Comparison of ENCODE assay signal across 8 mouse cellular contexts in the genomic region with DNA sequence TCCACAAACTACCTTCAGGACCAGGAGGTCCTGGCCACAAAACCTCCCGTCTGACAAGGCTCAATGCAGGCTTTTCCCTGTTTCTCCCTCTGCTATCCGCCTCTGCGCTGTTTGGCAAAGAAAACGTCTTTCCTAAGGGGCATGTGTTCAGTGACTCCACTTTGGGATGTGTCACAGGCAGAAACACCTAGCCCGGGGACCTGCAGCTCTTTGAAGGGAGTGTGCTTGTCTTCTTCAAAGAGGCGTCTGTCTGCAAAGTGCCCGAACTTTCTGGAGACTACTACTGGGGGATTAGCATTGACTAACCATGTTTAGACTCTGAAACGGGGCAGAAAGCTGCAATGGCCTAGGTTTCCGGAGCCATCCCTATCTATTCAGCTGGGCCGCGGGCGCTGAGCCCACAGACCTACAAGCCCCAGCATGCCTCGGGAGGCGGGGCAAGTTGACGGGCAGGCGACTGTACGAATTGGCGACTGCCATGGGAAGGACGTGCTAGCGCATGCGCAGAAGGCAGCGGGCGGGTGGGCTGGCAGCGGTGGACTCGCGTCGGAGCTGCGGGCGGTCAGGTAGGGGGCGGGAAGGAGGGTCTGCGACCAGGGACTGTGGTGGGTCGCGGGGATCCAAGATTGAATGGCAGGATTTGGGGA. TPM values are rescaled to one million over a fixed set of nuclear protein-coding genes. Genes with fewer than 3 reads are reported as not detected.
DNase-seq lines count a peak whose midpoint lies in the region; ATAC-seq and TF ChIP-seq lines count a peak whose summit lies in the region.

A gene (plus strand): TSS at position 483 of the 647 bp plus-strand sequence.

- peaks cover 44% of the 10 kb centered on the region for H3K79me2 ChIP-seq in CH12.LX (replicated peaks; ENCODE audit: control insufficient read depth, extremely low read depth, insufficient read depth, poor library complexity, severe bottlenecking)

- H3K27ac ChIP-seq in CH12.LX (ENCODE audit: insufficient read depth, low read depth): peak within 1 kb of the TSS; percentile 38; the same call in 1 of the 2 replicates
- peak within 1 kb of the TSS; percentile 51 for H3K27ac ChIP-seq in forebrain, embryonic 13.5 days
- H3K27ac ChIP-seq in liver, postnatal 0 days (ENCODE audit: low read depth): peak within 1 kb of the TSS; percentile 16; the same call in 1 of the 2 replicates
- H3K27ac ChIP-seq in neural tube, embryonic 14.5 days (ENCODE audit: low read depth, low read length): peak within 1 kb of the TSS; percentile 88

- peak within 1 kb of the TSS; percentile 86 for H3K9ac ChIP-seq in CH12.LX (ENCODE audit: insufficient read depth, low read depth)
- peak within 1 kb of the TSS; percentile 82 for H3K9ac ChIP-seq in forebrain, embryonic 13.5 days
- peak within 1 kb of the TSS; percentile 72 for H3K9ac ChIP-seq in liver, postnatal 0 days (replicated peaks)
- peak within 1 kb of the TSS; percentile 81 for H3K9ac ChIP-seq in neural tube, embryonic 14.5 days (replicated peaks; ENCODE audit: low read depth, low read length)

- TF ChIP-seq POLR2A in CH12.LX (IDR thresholded peaks at IDR 0.05; ENCODE audit: low read depth, low read length): peak; percentile 84

- no peaks in the 10 kb centered on the region for H3K27me3 ChIP-seq in CH12.LX (replicated peaks)
- H3K27me3 ChIP-seq in forebrain, embryonic 13.5 days: no peaks in the 10 kb centered on the region
- no peaks in the 10 kb centered on the region for H3K27me3 ChIP-seq in liver, postnatal 0 days (ENCODE audit: insufficient read depth, low read length)
- no peaks in the 10 kb centered on the region for H3K27me3 ChIP-seq in neural tube, embryonic 14.5 days (ENCODE audit: control insufficient read depth, insufficient read depth, low read length)

- TF ChIP-seq RAD21 in CH12.LX (IDR thresholded peaks at IDR 0.05; ENCODE audit: low read depth, low read length): no peak

- H3K4me3 ChIP-seq in CH12.LX (replicated peaks in 1 of 3; ENCODE audit: low read depth in 2 of 3, low read length in 2 of 3, poor library complexity in 1 of 3): peak within 1 kb of the TSS; percentile 82 to 99 (median 90)
- H3K4me3 ChIP-seq in forebrain, embryonic 13.5 days: peak within 1 kb of the TSS; percentile 67
- H3K4me3 ChIP-seq in liver, postnatal 0 days (ENCODE audit: low read depth, low read length): peak within 1 kb of the TSS; percentile 85
- peak within 1 kb of the TSS; percentile 73 for H3K4me3 ChIP-seq in neural tube, embryonic 14.5 days (ENCODE audit: low read depth, low read length)

- peak; percentile 98 for ATAC-seq in forebrain, embryonic 13.5 days
- ATAC-seq in liver, postnatal 0 days: peak; percentile 97
- peak; percentile 98 for ATAC-seq in neural tube, embryonic 14.5 days (ENCODE audit: low read depth)

- intact Hi-C loops in heart, postnatal 10 days (cut with DNase I): no loop called here

- H3K9me3 ChIP-seq in CH12.LX (replicated peaks; ENCODE audit: low read length): no peaks in the 10 kb centered on the region
- H3K9me3 ChIP-seq in forebrain, embryonic 13.5 days (replicated peaks): no peaks in the 10 kb centered on the region
- no peaks in the 10 kb centered on the region for H3K9me3 ChIP-seq in liver, postnatal 0 days (ENCODE audit: low read length)
- H3K9me3 ChIP-seq in neural tube, embryonic 14.5 days (ENCODE audit: control insufficient read depth, low read length): no peaks in the 10 kb centered on the region

- dilution Hi-C loops in CH12.LX (cut with MboI; ENCODE audit: extremely low pct_ligation_motif_present, extremely low pct_unique_long_range_greater_than_20kb, low sequenced_read_pairs): no loop called here

- peak within 1 kb of the TSS; percentile 99 for H3K4me2 ChIP-seq in CH12.LX (ENCODE audit: insufficient read depth, low read depth, poor library complexity, severe bottlenecking)
- peak within 1 kb of the TSS; percentile 72 for H3K4me2 ChIP-seq in forebrain, embryonic 13.5 days
- H3K4me2 ChIP-seq in liver, postnatal 0 days (ENCODE audit: low read depth, low read length): peak within 1 kb of the TSS; percentile 90
- peak within 1 kb of the TSS; percentile 63 for H3K4me2 ChIP-seq in neural tube, embryonic 14.5 days (ENCODE audit: low read depth, low read length)

- peaks cover 0 to 22% of the 10 kb centered on the region in 2 experiments for H3K36me3 ChIP-seq in CH12.LX (replicated peaks in 1 of 2; ENCODE audit: control insufficient read depth in 1 of 2, insufficient read depth in 1 of 2, low read length in 1 of 2)
- H3K36me3 ChIP-seq in forebrain, embryonic 13.5 days (ENCODE audit: poor library complexity, severe bottlenecking): no peaks in the 10 kb centered on the region
- H3K36me3 ChIP-seq in liver, postnatal 0 days (replicated peaks; ENCODE audit: insufficient read depth, low read length): no peaks in the 10 kb centered on the region
- no peaks in the 10 kb centered on the region for H3K36me3 ChIP-seq in neural tube, embryonic 14.5 days (ENCODE audit: control insufficient read depth, insufficient read depth, low read length)

- 4% methylated on average over 33 of the region's 33 CpGs for WGBS in forebrain, embryonic 13.5 days
- 3% methylated on average over 33 of the region's 33 CpGs for WGBS in large intestine, adult 2 months
- 5% methylated on average over 33 of the region's 33 CpGs for WGBS in liver, postnatal 0 days (ENCODE audit: insufficient replicate concordance)
- WGBS in neural tube, embryonic 14.5 days: 4% methylated on average over 33 of the region's 33 CpGs

- TF ChIP-seq CTCF in CH12.LX (conservative IDR thresholded peaks at IDR 0.05 in 1 of 2, IDR thresholded peaks at IDR 0.05 in 1 of 2; ENCODE audit: low read depth in 2 of 2, low read length in 2 of 2): no peak
- no peak for TF ChIP-seq CTCF in liver, postnatal 0 days (IDR thresholded peaks at IDR 0.05; ENCODE audit: low read depth)

- no peak for TF ChIP-seq EP300 in CH12.LX (IDR thresholded peaks at IDR 0.05; ENCODE audit: low read length)
- TF ChIP-seq EP300 in liver, postnatal 0 days (IDR thresholded peaks at IDR 0.05; ENCODE audit: low read depth): no peak

- H3K4me1 ChIP-seq in CH12.LX (ENCODE audit: control insufficient read depth in 1 of 2, insufficient read depth in 2 of 2): peaks cover 10 to 33% of the 10 kb centered on the region in 2 experiments
- H3K4me1 ChIP-seq in forebrain, embryonic 13.5 days: peaks cover 26% of the 10 kb centered on the region
- H3K4me1 ChIP-seq in liver, postnatal 0 days (ENCODE audit: insufficient read depth): peaks cover 11% of the 10 kb centered on the region
- peaks cover 21% of the 10 kb centered on the region for H3K4me1 ChIP-seq in neural tube, embryonic 14.5 days (ENCODE audit: control insufficient read depth, insufficient read depth, low read length)

- in situ Hi-C loops in CH12.LX (cut with MboI; ENCODE audit: low pct_ligation_motif_present, low pct_unique_long_range_greater_than_20kb, low sequenced_read_pairs): no loop called here

- peak; percentile 96 for DNase-seq in CH12.LX (ENCODE audit: extremely low read depth)
- peak; percentile 82 for DNase-seq in c-Kit-positive CD71-positive TER-119-negative erythroid progenitor cells, embryonic 14.5 days (ENCODE audit: low read depth)
- peak; percentile 99 to 100 for DNase-seq in heart, postnatal 10 days
- DNase-seq in large intestine, adult 2 months (ENCODE audit: low read depth, low spot score): peak; percentile 94
- DNase-seq in liver, postnatal 0 days: peak; percentile 96
- peak; percentile 100 for DNase-seq in testis, postnatal 10 days (ENCODE audit: low spot score)

TF ChIP-seq in CH12.LX, 34 proteins besides CTCF, POLR2A, EP300 and RAD21 (continues in another document):
- TF ChIP-seq UBTF (IDR thresholded peaks at IDR 0.05; ENCODE audit: low read depth, low read length) (no peak), MAZ (IDR thresholded peaks at IDR 0.05; ENCODE audit: low read depth, low read length) (no peak), CHD1 (IDR thresholded peaks at IDR 0.05; ENCODE audit: low read depth, low read length) (peak; percentile 99), SMC3 (IDR thresholded peaks at IDR 0.05; ENCODE audit: low read depth, low read length) (no peak), GABPA (IDR thresholded peaks at IDR 0.05; ENCODE audit: insufficient replicate concordance, low read depth, low read length) (no peak; the same call in 1 of the 2 replicates), ELF1 (IDR thresholded peaks at IDR 0.05; ENCODE audit: low read depth, low read length) (no peak), ZNF384 (IDR thresholded peaks at IDR 0.05; ENCODE audit: low read depth, low read length) (no peak), USF1 (IDR thresholded peaks at IDR 0.05; ENCODE audit: low read depth, low read length) (no peak), RCOR1 (conservative IDR thresholded peaks at IDR 0.05; ENCODE audit: low read depth, low read length) (no peak), MAFK (IDR thresholded peaks at IDR 0.05; ENCODE audit: insufficient replicate concordance, low read length) (no peak), PAX5 (IDR thresholded peaks at IDR 0.05; ENCODE audit: low read length) (no peak), MEF2A (IDR thresholded peaks at IDR 0.05; ENCODE audit: borderline replicate concordance, low read depth, low read length) (peak; percentile 45; the same call in 1 of the 2 replicates), IRF4 (IDR thresholded peaks at IDR 0.05; ENCODE audit: low read depth, low read length) (peak; percentile 47; the same call in 1 of the 2 replicates), SIN3A (IDR thresholded peaks at IDR 0.05; ENCODE audit: low read length) (no peak), ZKSCAN1 (IDR thresholded peaks at IDR 0.05; ENCODE audit: borderline replicate concordance, low read depth, low read length) (no peak), E2F4 (IDR thresholded peaks at IDR 0.05; ENCODE audit: insufficient replicate concordance, low read depth, low read length) (no peak), BHLHE40 (IDR thresholded peaks at IDR 0.05; ENCODE audit: low read depth, low read length) (no peak), POLR2AphosphoS2 (IDR thresholded peaks at IDR 0.05; ENCODE audit: low read depth, low read length) (peak; percentile 67; the same call in 1 of the 2 replicates), NRF1 (IDR thresholded peaks at IDR 0.05; ENCODE audit: low read depth, low read length) (peak; percentile 95), ETS1 (conservative IDR thresholded peaks at IDR 0.05; ENCODE audit: low read depth, low read length) (no peak), ZC3H11A (IDR thresholded peaks at IDR 0.05; ENCODE audit: low read depth, low read length) (no peak)

RNA-seq across cellular contexts. Expression of the gene that starts here (rescaled TPM):
- 22.3 and 23.7 TPM in 2 replicates for total RNA-seq in CH12.LX (2012; rRNA removed)
- 19.8 and 23.4 TPM in 2 replicates for total RNA-seq in CH12.LX (2014; rRNA removed)
- 24.7 and 26.2 TPM in 2 replicates for polyA plus RNA-seq in CH12.LX (2012; ENCODE audit: insufficient read length, low read depth)
- 86.4 and 98.5 TPM in 2 replicates for polyA plus RNA-seq in forebrain, embryonic 13.5 days (2015; fragmentation: Nextera tagmentation; extraction: Ambion mirVana)
- 10 to 100 TPM; 19.8 to 23.6 TPM for total RNA-seq in heart, postnatal 10 days (2021)
- 7.6 and 10.9 TPM in 2 replicates for polyA plus RNA-seq in large intestine, adult 2 months (2012; rRNA removed)
- 3.0 and 3.6 TPM in 2 replicates for polyA plus RNA-seq in liver, postnatal 0 days (2015; fragmentation: Nextera tagmentation; extraction: Ambion mirVana)
- polyA plus RNA-seq in neural tube, embryonic 14.5 days (2014; fragmentation: Nextera tagmentation; extraction: Ambion mirVana): 188 and 189 TPM in 2 replicates

Comparison
In these comparisons a context has a peak if more than half of its experiments do, and no peak if none do; other contexts are left out.
1. Peak in every context shown above with its lines: DNase-seq, ATAC-seq, H3K4me3 ChIP-seq and H3K27ac ChIP-seq.
2. H3K27ac ChIP-seq: peak in every context shown above with its lines; median percentile 88 in neural tube, embryonic 14.5 days; 51 in forebrain, embryonic 13.5 days; 38 in CH12.LX; 16 in liver, postnatal 0 days.